Mouse (Mus musculus) lung, postnatal 0 days (tissue): ENCODE results near the gene Ear10. TPM values are rescaled to one million over a fixed set of nuclear protein-coding genes. Genes with fewer than 3 reads are reported as not detected.
"Not testable (repeated sequence)": the region's sequence is repeated elsewhere in the genome, so short reads cannot be mapped to it uniquely, and the experiment has no call there.

Source experiments
- ATAC-seq: fragments of 200-750 bp; cut with Nextera tagmentation; 2 replicates; pipeline ENCODE4 v1.8.0; 2017; ENCODE audit warnings: moderate library complexity
- DNase-seq: peaks from one replicate; pipeline ENCODE4 v3.0.0-alpha.2; 2016; ENCODE audit warnings: low spot score
- H3K27ac ChIP-seq: fragments of 300-500 bp; sonication (generic); 2 replicates; pipeline ENCODE4 v1.5.1; 2014; ENCODE audit warnings: antibody characterized with exemption, mild to moderate bottlenecking, low read length, mixed read lengths
- H3K27me3 ChIP-seq: fragments of 300-500 bp; sonication (generic); replicated peaks from 2 replicates; pipeline ENCODE4 v1.6.1; 2014; ENCODE audit warnings: low read length, mixed read lengths; ENCODE audit not compliant: insufficient read depth
- H3K36me3 ChIP-seq: fragments of 300-500 bp; sonication (generic); 2 replicates; pipeline ENCODE4 v1.6.1; 2014; ENCODE audit warnings: low read length, mixed read lengths; ENCODE audit not compliant: insufficient read depth
- H3K4me1 ChIP-seq: fragments of 300-500 bp; sonication (generic); 2 replicates; pipeline ENCODE4 v1.6.1; 2014; ENCODE audit warnings: antibody characterized with exemption, low read depth, low read length, mixed read lengths; ENCODE audit not compliant: insufficient read depth
- H3K4me2 ChIP-seq: fragments of 300-500 bp; sonication (generic); replicated peaks from 2 replicates; pipeline ENCODE4 v1.6.1; 2014; ENCODE audit warnings: low read depth, mild to moderate bottlenecking, low read length, moderate library complexity, mixed read lengths
- H3K4me3 ChIP-seq: fragments of 300-500 bp; sonication (generic); 2 replicates; pipeline ENCODE4 v1.5.1; 2014; ENCODE audit warnings: low read depth, low read length
- H3K9ac ChIP-seq: fragments of 300-500 bp; sonication (generic); replicated peaks from 2 replicates; pipeline ENCODE4 v1.6.1; 2014; ENCODE audit warnings: low read depth, mild to moderate bottlenecking
- H3K9me3 ChIP-seq: fragments of 300-500 bp; sonication (generic); 2 replicates; pipeline ENCODE4 v1.6.1; 2016; ENCODE audit warnings: low read length, mixed read lengths
- WGBS: fragments of 180-500 bp; shearing (Covaris S2); extraction: QIAGEN DNeasy Blood & Tissue Kit; methylation state at CpG from one replicate; pipeline ENCODE4 v1.1.7; 2014; 5-methylcytosine and 5-hydroxymethylcytosine counted together
- polyA plus RNA-seq: library from polyadenylated mRNA; unstranded; fragments of >200 nt; fragmentation: Nextera tagmentation; extraction: Ambion mirVana; gene quantifications from 2 replicates; pipeline ENCODE4 v1.2.1, GENCODE M21; 2015

Gene Ear10
- polyA plus RNA-seq, 1 experiment from 2014 or later: not detected

- not testable (repeated sequence) for H3K9ac ChIP-seq, H3K4me1 ChIP-seq, H3K4me2 ChIP-seq, ATAC-seq, DNase-seq, H3K27me3 ChIP-seq, H3K27ac ChIP-seq, H3K4me3 ChIP-seq, H3K9me3 ChIP-seq, H3K36me3 ChIP-seq
- 71% methylated on average over 3 of the region's 3 CpGs for WGBS
Measured at GRCm38 (mm10) chr14:43874862-43875261, 48.5 kb downstream of the Ear10 start.

Other genes with a start within 250 kb of the Ear10 start
- not detected in 2 replicates for gene Gm8165, start 246.4 kb downstream of the Ear10 start, polyA plus RNA-seq
- 0.54 and 0.56 TPM in 2 replicates for gene Gm7324, start 225.7 kb downstream of the Ear10 start, polyA plus RNA-seq
- not detected in 2 replicates for gene Gm16506, start 196.1 kb downstream of the Ear10 start, polyA plus RNA-seq
- gene Gm6526, start 175.7 kb downstream of the Ear10 start, polyA plus RNA-seq: not detected in 2 replicates
- gene Gm8180, start 138.8 kb downstream of the Ear10 start, polyA plus RNA-seq: not detected in 2 replicates
- gene Ear1, start 48.0 kb downstream of the Ear10 start, polyA plus RNA-seq: 12.5 and 14.2 TPM in 2 replicates
- gene Gm8113, start 1.8 kb upstream of the Ear10 start, polyA plus RNA-seq: 7.7 and 11.5 TPM in 2 replicates
- gene Ang5, start 33.5 kb upstream of the Ear10 start, polyA plus RNA-seq: not detected in 2 replicates
- not detected in 2 replicates for gene Ang6, start 78.7 kb upstream of the Ear10 start, polyA plus RNA-seq
- 119 and 146 TPM in 2 replicates for gene Ear2, start 179.1 kb upstream of the Ear10 start, polyA plus RNA-seq
- gene Gm3327, start 200.3 kb upstream of the Ear10 start, polyA plus RNA-seq: not detected in 2 replicates